Mouse (Mus musculus) testis, adult 2 months (tissue): Measurements from ENCODE around the gene Oma1.

Experiments used
- CTCF ChIP-seq: fragments of 200-500 bp; IDR thresholded peaks from 2 replicates; pipeline ENCODE4 v1.5.1; 2012; ENCODE audit warnings: low read depth, mild to moderate bottlenecking, inconsistent platforms, low read length, moderate library complexity; ENCODE audit not compliant: control insufficient read depth, insufficient read depth, insufficient replicate concordance
- POLR2A ChIP-seq: fragments of 200-500 bp; IDR thresholded peaks from 2 replicates; pipeline ENCODE4 v1.6.1; 2012; ENCODE audit warnings: low read depth, mild to moderate bottlenecking, inconsistent platforms, low read length, moderate library complexity; ENCODE audit not compliant: control insufficient read depth

DNA sequence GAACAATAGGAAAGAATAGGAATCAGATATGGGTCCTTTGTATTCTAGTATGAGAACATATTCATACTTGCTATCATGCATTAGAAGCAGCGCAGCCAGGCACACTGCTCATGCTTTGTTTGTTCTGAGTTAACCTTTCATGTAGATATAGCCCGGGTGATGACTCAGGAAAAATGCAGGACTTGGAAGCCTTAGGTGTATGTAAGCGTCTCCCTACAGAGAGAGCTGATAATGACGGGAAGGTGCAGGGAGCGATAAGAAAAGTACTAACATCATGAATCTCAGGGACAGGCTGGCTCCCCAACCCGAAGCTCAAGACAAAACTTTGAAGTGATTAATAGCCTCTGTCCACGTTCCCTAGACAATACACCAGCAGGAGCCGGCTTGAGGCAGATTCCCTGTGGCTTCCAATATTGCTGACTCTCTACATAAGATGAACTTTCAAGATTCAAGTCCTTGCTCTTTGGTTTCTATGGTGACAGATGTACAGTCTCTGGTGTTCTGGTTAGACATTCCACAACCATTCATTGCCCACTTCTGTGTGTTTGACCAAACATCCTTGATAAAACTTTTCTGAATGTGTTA is 49.7 kb upstream of the Oma1 start:
- no peak for TF ChIP-seq POLR2A
- TF ChIP-seq CTCF = no peak
